Mouse (Mus musculus): ENCODE results near the gene Parn. TPM values are rescaled to one million over a fixed set of nuclear protein-coding genes. Genes with fewer than 3 reads are reported as not detected.
"Not testable (repeated sequence)": the region's sequence is repeated elsewhere in the genome, so short reads cannot be mapped to it uniquely, and the experiment has no call there.

Parn gene
- total RNA-seq, 2 experiments from 2014 or later = 13.8 to 14.1 TPM

DNA sequence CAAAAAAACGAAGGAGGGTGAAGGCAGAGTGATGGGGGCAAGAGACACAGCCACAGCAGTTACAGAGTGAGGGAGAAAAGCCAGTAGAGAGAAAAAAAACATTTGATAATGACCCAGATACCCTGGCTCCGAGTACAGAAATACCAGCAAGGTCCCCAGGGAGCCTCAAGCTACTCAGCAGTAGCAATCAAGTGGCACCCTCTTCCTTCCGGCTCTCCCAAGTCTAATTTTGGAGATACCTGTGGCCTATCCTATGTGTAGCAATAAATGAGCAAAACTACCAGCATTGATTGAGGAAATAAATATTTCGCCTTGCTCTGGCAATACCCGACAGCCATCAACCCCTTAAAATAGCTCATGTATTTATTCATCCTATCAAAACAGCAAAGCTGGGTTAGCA is 28.5 kb downstream of the Parn start:
- no peak for DNase-seq
- intact Hi-C loops (cut with DNase I) = no loop called here

DNA sequence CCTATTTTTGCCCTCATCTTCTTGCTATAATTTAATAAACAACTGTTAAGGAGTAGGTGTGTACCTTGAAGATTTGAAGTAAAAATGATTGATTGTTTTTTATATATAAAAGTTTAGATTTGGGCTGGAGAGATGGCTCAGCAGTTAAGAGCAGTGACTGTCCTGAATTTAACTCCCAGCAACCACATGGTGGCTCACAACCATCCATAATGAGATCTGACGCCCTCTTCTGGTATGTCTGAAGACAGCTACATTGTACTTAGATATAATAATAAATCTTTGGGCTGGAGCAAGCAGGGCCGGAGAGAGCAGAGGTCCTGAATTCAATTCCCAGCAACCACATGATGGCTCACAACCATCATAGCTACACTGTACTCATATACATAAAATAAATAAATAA is 29.8 kb downstream of the Parn start:
- DNase-seq; intact Hi-C loops (cut with DNase I): not testable (repeated sequence)

DNA sequence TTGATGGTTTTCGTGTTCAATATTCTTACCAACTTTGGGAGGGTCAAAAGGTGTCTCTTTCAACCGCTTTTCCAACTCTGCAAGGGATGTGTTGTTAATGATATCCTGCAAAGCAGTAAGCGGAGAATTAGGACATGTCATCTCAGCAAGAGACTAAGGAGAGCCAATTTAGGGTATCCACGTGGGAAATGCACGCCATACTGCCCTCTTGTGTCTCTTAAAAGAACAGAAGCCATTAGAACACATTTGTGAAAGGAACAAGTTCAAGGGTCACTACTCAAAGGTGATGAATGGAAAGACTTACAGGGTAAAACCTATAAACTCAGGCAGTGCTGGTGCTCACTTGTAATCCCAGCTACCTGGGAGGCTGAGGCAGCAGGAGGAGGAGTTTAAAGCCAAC is 39.6 kb downstream of the Parn start:
- DNase-seq = peak in 1 of 2 experiments; percentile 9
- intact Hi-C loops (cut with DNase I) = loop anchor here (5.0 to 10.0 kb wide), 2 partner anchors 96 to 514 kb away; no protein-coding TSS in a partner anchor

DNA sequence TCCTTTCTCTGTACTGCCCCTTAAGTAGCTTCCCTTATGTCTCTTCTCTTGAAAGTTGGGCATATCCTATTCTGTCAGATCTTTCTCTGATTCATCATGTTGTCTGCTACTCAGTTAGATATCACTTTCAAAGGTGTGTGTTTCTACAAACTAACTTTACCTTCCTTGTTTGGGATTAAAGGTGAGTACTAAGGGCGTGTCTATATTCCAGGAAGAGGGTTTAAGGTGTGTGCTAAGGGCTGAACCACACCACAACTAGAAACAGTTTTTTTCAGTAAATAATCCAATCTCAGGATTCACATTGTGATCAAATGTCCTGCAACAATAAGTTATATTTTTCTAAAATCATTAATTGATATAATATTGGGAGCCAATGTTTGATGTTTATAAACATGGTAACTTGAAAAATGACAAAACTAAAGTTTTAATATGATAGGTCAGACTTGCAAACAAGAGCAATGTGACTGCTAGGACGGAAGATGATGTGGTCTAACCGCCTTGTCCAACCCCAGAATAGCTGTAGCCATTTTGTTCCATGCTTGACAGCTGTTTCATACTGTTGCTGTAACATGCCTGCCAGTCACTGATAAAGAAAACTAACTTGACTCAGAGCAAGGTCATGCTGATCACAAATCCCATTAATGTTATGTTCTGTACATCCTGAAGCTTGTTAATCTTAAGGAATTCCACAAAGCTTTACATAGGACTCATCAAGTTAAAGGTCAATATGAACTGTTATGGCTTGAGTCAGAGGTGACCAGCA is 46.0 kb downstream of the Parn start:
- intact Hi-C loops (cut with DNase I) = loop anchor here (10.0 kb wide), 1 partner anchor 507 kb away; no protein-coding TSS in a partner anchor

DNA sequence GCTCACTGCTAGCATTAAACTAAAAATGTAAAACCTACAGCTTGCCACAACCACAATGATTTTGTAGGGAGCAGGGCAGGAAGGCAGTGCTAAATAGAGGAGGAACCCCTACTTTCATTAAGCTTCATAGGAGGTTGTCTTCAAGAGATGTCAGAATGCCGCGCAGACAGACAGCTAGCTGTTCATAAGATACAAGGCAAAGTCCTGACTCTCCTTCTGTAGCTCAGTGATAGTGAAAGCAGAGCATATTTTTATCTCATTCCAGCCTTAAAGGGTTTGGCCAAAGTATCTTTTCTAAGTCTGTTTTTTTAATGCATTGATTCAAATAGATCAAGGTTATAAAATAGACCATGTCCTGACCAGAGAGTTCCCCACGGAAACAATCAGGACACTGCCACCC is 47.8 kb downstream of the Parn start:
- intact Hi-C loops (cut with DNase I) = loop anchor here (10.0 kb wide), 1 partner anchor 505 kb away; no protein-coding TSS in a partner anchor
- DNase-seq = no peak

More for the DNA sequence above, 46.0 kb downstream of the Parn start:
- DNase-seq = no peak

DNA sequence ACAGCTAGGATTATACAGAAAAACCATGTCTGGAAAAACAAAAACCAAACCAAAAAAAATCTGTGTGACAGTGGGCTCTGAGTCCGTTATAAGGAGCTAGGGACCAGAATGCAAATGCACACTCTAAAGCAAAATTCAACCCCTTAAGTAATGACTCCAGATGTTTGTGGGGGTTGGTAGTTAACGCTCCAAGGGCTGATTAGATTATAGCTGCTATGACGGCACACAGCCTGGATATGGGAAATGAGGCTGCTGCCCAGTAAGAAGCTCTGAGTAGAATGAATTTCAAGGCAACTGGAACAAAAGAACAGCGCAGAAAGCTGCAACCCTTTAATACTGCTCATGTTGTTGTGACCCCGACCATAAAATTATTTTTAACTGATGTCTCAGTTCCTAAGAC is 52.7 kb downstream of the Parn start:
- intact Hi-C loops (cut with DNase I) = no loop called here
- no peak for DNase-seq

DNA sequence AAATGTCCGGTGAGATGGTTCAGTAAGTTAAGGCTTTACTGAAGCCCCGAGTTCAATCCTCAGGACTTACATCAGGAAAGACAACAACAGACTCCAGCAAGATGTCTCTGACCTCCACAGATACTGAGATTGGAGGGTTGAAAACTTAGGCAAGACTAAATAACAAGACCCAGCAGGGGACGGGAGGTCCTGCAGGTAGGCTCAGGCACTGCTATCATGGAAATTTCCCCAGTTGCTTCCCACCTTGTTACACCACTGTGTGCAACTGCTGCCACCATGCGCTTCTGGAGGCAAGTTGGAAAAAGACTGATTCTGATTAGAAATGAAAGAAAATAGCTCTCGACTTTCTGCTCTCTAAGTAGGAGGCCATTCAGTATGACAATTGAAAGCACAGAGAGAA is 55.4 kb downstream of the Parn start:
- no peak for DNase-seq
- intact Hi-C loops (cut with DNase I) = loop anchor here (5.0 kb wide), 1 partner anchor 165 kb away; no protein-coding TSS in a partner anchor

DNA sequence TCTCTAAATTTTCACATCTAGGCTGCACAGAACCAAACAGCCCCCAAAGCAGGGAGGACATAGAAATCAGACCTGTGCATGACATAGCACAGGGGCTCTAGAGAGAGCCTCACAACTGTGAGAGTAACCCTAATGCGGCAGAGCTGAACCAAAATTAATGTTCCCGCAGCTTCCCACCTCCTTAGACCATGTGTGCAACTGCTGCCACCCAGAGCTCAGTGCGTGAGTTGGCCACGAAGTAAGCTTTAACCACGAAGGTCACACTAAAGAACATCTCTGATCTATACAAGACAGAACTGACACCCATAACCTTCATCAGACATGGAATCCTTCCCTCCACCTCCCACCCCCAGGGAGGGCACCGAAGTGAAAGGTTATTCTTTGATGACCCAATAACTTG is 55.9 kb downstream of the Parn start:
- peak; percentile 4 to 25 for DNase-seq
- intact Hi-C loops (cut with DNase I) = loop anchor here (5.0 kb wide), 1 partner anchor 165 kb away; no protein-coding TSS in a partner anchor

DNA sequence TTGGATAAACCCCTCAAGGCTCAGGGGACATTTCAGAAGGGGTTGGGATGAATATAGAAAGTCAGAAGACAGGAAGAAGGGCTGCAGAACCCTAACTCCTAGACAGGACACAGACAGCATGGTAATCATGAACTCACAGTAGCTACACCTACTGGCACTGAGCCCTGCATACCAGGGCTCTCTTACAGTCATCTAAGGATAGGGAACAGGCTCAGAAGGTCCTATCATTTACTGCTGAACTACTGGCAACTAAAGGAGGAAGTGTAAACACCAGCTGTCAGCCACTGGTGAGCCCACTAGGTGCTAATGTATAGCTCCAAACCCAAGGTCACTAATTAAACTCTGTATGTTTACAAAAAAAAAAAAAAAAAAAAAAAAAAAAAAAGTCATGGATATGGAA is 56.6 kb downstream of the Parn start:
- intact Hi-C loops (cut with DNase I) = loop anchor here (2.0 to 5.0 kb wide), 2 partner anchors 79 to 164 kb away; no protein-coding TSS in a partner anchor
- peak; percentile 15 to 39 for DNase-seq

DNA sequence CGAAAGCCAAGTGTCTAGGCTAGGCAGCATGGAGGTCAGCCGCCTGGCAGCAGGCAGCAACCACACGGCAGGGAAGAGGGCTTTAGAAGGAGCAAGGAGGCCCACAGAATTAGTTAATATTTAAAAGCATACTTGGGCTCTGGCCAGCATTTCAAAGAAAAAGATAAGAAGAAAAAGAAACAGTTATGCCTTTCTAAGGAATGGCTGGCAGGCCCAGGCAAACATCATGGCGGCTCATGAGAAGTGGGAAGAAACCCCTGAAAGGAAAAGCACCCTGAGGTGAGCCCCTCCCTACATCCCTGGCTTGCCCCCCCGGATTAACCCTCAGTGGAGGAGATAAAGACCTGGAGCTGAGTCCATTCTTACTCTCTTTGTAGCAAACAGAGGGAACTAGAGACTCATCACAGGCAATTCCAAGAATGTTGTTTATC is 57.0 kb downstream of the Parn start:
- intact Hi-C loops (cut with DNase I) = loop anchor here (2.0 to 5.0 kb wide), 2 partner anchors 78 to 164 kb away; no protein-coding TSS in a partner anchor
- no peak for DNase-seq

DNA sequence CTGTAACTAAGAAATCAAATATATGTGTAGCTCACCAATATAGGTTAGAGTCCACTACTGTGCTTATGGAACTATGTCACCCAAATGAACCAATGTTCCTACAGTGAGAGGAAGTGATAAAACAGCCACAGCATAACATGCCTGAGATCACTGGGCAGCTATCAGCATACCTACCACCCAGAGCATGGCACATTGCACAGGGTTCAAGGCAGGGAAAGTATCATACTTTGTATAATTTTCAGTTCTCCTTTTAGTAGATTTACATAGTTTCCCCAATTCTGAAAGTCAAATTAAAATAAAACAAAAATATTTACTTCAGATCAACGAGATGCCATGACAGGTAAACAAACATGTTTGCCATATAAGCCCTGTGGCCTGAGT is 59.3 kb downstream of the Parn start:
- intact Hi-C loops (cut with DNase I) = no loop called here
- DNase-seq = no peak

DNA sequence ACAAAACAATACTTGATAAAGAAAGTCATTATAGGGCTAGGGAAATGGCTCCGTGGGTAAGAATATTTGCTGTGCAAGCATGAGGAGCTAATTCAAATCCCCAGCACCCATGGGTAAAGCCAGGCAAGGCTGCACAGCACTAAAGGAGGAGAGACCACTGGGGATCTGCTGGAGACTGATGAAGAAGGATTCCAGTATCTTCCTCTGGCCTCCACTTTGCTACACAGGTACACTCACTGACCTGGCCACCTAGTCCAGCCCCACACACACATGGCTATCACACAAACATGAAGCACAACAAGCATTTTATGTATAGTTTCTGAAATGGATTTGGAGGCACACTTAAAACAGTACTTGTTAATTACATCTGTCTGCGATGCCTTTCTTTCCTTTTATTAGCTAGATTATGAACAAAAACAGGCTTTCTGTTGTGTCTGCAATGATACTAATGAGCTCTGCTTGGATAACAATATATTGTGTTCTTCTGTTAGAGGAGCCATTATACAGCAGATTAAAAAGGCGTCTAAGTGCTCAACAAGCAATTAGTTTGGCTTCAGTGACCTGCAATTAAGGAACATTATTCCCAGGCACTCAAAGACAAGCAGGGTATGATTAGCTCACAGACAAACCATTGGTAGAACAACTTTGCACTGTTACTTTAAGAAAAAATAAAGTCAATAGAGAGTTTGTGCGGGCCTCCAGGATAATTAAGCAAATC is 59.8 kb downstream of the Parn start:
- DNase-seq = no peak
- intact Hi-C loops (cut with DNase I) = no loop called here

DNA sequence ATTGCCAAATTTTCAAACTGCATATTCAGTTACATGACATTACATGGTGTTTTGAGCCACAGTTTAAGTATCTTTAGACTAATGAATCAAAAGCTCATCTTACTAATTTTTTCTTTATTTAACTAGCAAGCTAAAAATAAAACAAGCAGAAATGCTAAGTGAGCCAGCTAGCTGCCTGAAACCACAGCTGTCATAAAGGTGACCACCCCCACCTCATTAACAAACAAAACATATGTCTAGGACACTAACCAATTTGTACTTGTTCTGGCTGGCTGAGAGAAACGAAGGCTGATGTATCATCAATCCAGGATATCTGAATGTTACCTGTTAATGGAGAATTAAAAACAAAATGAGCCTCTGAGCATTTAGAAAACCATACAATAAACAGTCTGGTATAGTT is 65.2 kb downstream of the Parn start:
- no peak for DNase-seq
- intact Hi-C loops (cut with DNase I) = no loop called here

DNA sequence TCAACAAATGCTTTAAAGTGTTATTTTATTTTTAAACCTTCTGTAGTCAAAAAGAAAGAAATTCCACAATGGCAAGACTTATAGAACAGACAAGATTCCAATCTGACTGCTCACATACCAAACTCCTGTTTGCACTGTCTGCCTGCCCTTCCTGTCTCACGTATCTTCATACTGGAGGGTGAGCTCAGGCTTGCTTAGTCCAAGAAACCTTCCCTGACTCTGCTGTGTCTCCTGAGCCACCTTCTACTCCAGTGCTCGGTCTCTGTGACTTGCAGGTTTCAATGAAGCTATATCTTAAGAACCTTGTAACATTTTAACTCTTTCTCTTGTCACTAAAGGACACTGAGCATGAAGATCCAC is 78.9 kb downstream of the Parn start:
- intact Hi-C loops (cut with DNase I) = no loop called here
- no peak for DNase-seq

DNA sequence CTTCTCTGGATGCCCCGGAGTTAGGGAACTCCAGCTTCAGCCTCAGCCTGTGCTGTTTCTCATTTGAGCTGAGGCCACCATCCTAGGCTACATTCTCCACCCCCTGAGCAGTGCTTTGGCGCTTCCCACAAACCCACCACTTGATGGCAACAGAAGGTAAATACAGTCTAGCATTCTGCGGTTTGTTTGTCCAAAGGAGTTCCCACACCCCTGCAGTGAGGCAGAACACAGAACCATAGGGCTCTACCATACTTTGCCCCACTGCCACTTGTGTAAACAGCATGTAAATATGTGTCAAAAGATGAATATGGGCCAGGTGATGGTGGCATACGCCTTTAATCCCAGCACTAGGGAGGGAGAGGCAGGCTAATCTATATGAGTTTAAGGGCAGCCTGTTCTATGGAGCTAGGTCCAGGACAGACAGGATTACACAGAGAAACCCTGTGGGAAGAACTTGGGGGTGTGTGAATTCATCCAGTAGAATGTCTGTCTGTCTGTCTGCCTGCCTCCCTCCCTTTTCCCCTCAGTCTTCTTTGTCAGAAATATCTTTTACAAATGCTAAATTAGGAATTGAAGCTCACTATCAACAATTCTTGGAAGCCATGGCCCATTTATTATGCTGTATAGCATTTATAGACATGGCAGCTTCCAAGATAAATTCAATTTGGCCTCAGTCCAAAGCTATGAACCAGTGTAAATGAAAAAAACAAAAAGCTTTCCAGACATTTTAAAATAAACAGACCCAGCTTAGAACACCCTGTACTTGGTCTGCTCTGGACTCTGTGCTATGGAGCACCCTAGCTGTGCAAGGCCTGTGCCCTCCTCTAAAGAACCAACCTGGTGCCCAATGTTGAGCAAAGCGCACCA is 79.6 kb downstream of the Parn start:
- intact Hi-C loops (cut with DNase I) = no loop called here
- DNase-seq = no peak

DNA sequence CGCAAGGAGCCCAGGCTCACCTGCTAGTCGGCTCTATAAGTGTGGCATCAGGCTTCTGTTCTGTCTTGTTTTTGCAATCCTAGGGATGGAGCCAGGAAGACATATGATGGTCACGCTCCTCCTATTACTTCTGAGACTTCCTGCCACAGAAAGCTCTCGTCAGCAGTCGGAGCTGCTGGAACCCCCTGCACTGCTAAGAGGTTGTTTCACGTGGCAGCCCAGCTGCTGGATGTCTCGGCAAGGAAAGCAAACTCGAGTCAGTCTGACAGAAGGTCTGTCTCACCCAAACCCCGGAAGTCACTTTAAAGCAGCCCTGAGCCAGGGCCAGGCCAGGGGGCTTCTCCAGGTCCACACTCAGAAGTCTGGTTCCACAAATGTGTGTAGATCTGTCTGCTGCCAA is 82.7 kb downstream of the Parn start:
- no peak for DNase-seq
- intact Hi-C loops (cut with DNase I) = no loop called here

DNA sequence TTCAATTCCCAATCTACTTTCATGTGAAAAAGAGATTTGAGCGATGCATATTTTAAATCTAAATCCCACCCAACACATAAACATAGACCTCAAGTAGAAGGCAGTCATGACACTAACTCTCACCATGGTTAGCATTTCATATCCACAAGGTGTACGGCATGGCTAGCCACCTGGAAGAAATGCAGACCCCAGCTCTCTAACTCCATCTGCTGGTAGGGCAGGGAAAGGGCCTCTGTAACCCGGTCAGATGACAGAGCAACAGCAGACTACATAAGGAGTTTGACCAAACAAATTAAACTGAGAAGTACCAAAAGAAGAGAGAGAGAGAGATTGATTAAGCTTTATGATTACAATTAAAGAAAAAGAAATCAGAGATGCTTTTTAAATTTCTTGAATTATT is 87.2 kb downstream of the Parn start:
- DNase-seq = no peak
- intact Hi-C loops (cut with DNase I) = loop anchor here (5.0 kb wide), 1 partner anchor 48 kb away; no protein-coding TSS in a partner anchor

DNA sequence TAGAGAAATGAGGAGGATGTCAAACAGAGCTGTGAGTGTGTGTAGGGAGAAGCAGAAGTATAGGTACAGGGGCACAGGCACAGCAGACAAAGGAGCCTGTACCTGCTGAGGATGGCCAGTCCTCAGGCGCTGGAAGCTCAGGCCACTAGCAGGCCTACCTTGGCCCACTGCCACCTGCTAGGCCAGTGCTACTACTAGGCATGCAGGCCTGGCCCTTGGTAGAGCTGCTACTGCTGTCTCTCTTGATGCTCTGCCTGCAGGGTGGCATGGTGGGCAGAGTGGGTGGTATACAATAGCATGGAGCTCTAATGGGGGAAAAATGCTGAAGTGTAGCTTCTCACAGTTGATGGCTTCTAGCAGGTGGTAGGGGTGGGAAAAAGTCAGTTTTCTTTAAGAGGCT is 88.0 kb downstream of the Parn start:
- DNase-seq = peak; percentile 45 to 51
- intact Hi-C loops (cut with DNase I) = loop anchor here (5.0 kb wide), 1 partner anchor 48 kb away; no protein-coding TSS in a partner anchor

DNA sequence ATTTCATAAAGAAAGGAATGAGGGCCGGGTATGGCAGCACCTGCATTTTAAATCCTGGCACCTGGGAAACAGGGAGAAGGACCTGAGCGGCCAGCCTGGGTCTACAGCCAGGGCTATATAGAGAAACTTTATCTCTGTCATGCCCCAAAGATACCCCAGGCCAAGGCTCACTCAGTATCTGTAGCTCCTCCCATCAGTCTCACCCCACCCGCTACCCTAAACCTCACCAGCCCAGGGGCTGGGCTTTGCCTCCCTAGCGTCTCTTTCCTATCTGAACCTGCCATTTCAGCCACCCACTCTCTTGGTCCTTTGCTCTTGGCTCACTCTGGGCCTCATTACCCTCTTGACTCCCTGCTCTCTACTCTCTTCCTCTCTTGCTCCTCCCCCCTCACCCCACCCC is 92.7 kb downstream of the Parn start:
- DNase-seq = no peak
- intact Hi-C loops (cut with DNase I) = no loop called here

DNA sequence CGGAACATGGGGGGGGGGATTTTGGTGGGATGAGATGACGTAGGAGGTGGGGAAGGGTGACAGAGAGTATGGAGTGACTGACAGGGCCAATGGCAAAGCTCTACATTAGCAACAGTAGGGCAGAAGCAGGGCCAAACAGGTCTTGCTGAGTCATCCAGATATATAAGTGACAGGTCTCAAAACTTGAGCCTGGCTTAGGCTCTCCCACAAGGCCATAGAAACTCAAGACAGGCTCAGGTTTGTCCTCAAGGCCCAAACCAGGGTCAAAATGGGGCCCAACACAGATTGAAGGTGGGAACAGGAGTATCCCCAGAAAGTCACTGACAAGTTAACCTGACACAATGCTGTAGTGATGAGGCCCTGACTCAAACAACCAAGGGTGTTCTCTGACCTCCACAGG is 99.7 kb downstream of the Parn start:
- no peak for DNase-seq
- intact Hi-C loops (cut with DNase I) = no loop called here

DNA sequence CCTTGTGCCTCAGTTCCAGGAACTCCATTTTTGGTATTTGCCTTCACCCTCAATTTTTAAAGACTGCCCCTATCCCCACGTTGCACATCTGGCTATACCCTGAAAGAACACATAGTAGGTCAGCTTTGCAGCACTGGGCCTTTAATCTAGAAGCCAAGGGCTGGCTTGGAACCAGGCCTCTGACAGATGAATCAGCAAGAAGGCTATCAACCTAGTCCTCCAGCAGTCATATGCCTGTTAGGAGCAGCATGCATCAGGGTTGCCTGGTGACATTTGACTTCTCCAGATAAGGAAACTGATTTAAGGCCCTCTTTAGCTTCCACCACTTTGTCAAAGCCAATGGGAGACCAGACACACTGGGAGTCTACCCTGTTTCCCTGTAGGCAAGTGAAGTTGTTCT is 100.4 kb downstream of the Parn start:
- no peak for DNase-seq
- intact Hi-C loops (cut with DNase I) = no loop called here

Data from heart, postnatal 14 days (tissue).